Mouse (Mus musculus) heart, embryonic 12.5 days (tissue): ENCODE measurements at regions not wholly inside any gene's neighbourhood (a gene's known extent, or its start where the extent isn't known, plus 50 kb on each side); places are given as distances from the start of the nearest gene placed in this dataset.
"Not testable (repeated sequence)": the region's sequence is repeated elsewhere in the genome, so short reads cannot be mapped to it uniquely, and the experiment has no call there.

Experiments
- ATAC-seq: fragments of 200-750 bp; cut with Nextera tagmentation; 2 replicates; pipeline ENCODE4 v1.8.0; 2017; ENCODE audit warnings: moderate TSS enrichment, moderate library complexity; ENCODE audit not compliant: insufficient number of reproducible peaks, low FRiP score
- H3K27ac ChIP-seq: fragments of 300-500 bp; sonication (generic); 2 replicates; pipeline ENCODE4 v1.5.1; 2016; ENCODE audit warnings: mild to moderate bottlenecking, moderate library complexity; ENCODE audit not compliant: poor library complexity, severe bottlenecking
- H3K27me3 ChIP-seq: fragments of 300-500 bp; sonication (generic); replicated peaks from 2 replicates; pipeline ENCODE4 v1.6.1; 2016; ENCODE audit warnings: mild to moderate bottlenecking, moderate library complexity
- H3K36me3 ChIP-seq: fragments of 300-500 bp; sonication (generic); 2 replicates; pipeline ENCODE4 v1.6.1; 2016; ENCODE audit warnings: mild to moderate bottlenecking, moderate library complexity
- H3K4me1 ChIP-seq: fragments of 300-500 bp; sonication (generic); replicated peaks from 2 replicates; pipeline ENCODE4 v1.6.1; 2016; ENCODE audit warnings: mild to moderate bottlenecking
- H3K4me2 ChIP-seq: fragments of 300-500 bp; sonication (generic); 2 replicates; pipeline ENCODE4 v1.6.1; 2016; ENCODE audit warnings: mild to moderate bottlenecking, moderate library complexity
- H3K4me3 ChIP-seq: fragments of 300-500 bp; sonication (generic); 2 replicates; pipeline ENCODE4 v1.5.1; 2016; ENCODE audit warnings: mild to moderate bottlenecking
- H3K9ac ChIP-seq: fragments of 300-500 bp; sonication (generic); 2 replicates; pipeline ENCODE4 v1.6.1; 2016; ENCODE audit warnings: mild to moderate bottlenecking, moderate library complexity
- H3K9me3 ChIP-seq: fragments of 300-500 bp; sonication (generic); replicated peaks from 2 replicates; pipeline ENCODE4 v1.6.1; 2016; ENCODE audit warnings: mild to moderate bottlenecking, moderate library complexity
- WGBS: fragments of 180-500 bp; shearing (Covaris S2); methylation state at CpG from one replicate; pipeline ENCODE4 v1.1.7; 2016; 5-methylcytosine and 5-hydroxymethylcytosine counted together

- H3K9me3 ChIP-seq = no peaks in the 10 kb centered on the region
- no peaks in the 10 kb centered on the region for H3K4me1 ChIP-seq
- H3K4me2 ChIP-seq = no peak overlapping the region
- ATAC-seq = no peak
- H3K9ac ChIP-seq = no peak overlapping the region
- no peak overlapping the region for H3K4me3 ChIP-seq
- 80% methylated on average over 1 of the region's 1 CpGs for WGBS
- no peaks in the 10 kb centered on the region for H3K27me3 ChIP-seq
- no peak overlapping the region for H3K27ac ChIP-seq
- H3K36me3 ChIP-seq = no peaks in the 10 kb centered on the region
Observed at GRCm38 (mm10) chr6:20673219-20673618, 542.1 kb upstream of the Kcnd2 start.

GRCm38 (mm10) chr6:20686447-20687238, 528.7 kb upstream of the Kcnd2 start:
- 60% methylated on average over 4 of the region's 4 CpGs for WGBS
- H3K4me1 ChIP-seq, H3K36me3 ChIP-seq, H3K27ac ChIP-seq, H3K4me3 ChIP-seq, H3K9me3 ChIP-seq, ATAC-seq, H3K9ac ChIP-seq, H3K27me3 ChIP-seq, H3K4me2 ChIP-seq: not testable (repeated sequence)

DNA sequence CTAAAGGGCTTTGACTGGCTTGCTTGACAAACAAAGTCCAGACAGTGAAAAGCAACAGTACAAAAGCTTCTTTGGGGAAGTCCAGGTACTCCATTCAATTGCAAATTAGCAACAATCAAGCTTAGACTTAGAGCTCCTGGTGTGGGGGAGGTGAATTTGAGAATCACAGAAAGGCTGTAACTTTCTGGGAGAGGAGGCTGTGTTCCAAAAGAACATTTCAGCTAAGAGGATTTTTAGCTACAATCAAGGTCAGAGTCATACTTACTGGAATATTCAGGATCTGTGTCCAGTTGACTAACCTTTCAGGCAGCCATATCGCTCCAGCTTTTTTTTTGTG, 528.1 kb upstream of the Kcnd2 start:
- H3K36me3 ChIP-seq, H3K4me1 ChIP-seq, H3K27me3 ChIP-seq, H3K4me3 ChIP-seq, H3K27ac ChIP-seq, H3K9me3 ChIP-seq, H3K9ac ChIP-seq, H3K4me2 ChIP-seq, ATAC-seq: not testable (repeated sequence)
- 49% methylated on average over 1 of the region's 1 CpGs for whole genome bisulfite sequencing

GRCm38 (mm10) chr6:20725948-20726347, 489.4 kb upstream of the Kcnd2 start:
- H3K36me3 ChIP-seq = no peaks in the 10 kb centered on the region
- 44% methylated on average over 1 of the region's 1 CpGs for WGBS
- no peaks in the 10 kb centered on the region for H3K4me1 ChIP-seq
- 0 out of 2 replicates have a peak, but pooled peaks cover 4% of the 10 kb centered on the region for H3K9me3 ChIP-seq
- no peak overlapping the region for H3K9ac ChIP-seq
- ATAC-seq = no peak
- H3K27ac ChIP-seq = no peak overlapping the region
- H3K27me3 ChIP-seq = no peaks in the 10 kb centered on the region
- no peak overlapping the region for H3K4me3 ChIP-seq
- no peak overlapping the region for H3K4me2 ChIP-seq

GRCm38 (mm10) chr6:20739095-20739494, 476.2 kb upstream of the Kcnd2 start:
- H3K4me2 ChIP-seq = no peak overlapping the region
- no peaks in the 10 kb centered on the region for H3K27me3 ChIP-seq
- no peak for ATAC-seq
- no peak overlapping the region for H3K9ac ChIP-seq
- no peaks in the 10 kb centered on the region for H3K36me3 ChIP-seq
- no peak overlapping the region for H3K4me3 ChIP-seq
- H3K9me3 ChIP-seq = 0 out of 2 replicates have a peak, but pooled peaks cover 5% of the 10 kb centered on the region
- H3K27ac ChIP-seq = no peak overlapping the region
- H3K4me1 ChIP-seq = no peaks in the 10 kb centered on the region

DNA sequence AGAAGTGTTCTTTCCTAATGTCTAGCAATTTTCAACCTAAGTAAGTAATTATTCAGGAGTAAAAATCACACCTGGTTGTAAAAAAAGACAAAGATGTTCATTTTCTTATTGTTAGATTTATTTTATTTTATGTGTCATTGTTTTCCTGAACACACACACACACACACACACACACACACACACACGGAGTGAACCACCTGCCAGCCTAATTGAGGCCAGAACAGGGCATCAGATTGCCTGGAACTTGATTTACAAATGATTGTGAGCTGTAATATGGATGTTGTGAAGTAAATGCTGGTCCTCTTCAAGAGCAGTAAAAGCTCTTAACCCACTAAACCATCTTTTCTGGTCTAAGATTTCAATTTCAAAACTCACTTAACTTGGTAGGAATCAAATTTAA, 474.9 kb upstream of the Kcnd2 start:
- no peak overlapping the region for H3K9ac ChIP-seq
- H3K9me3 ChIP-seq = 0 out of 2 replicates have a peak, but pooled peaks cover 5% of the 10 kb centered on the region
- 64% methylated on average over 1 of the region's 1 CpGs for WGBS
- no peaks in the 10 kb centered on the region for H3K36me3 ChIP-seq
- H3K4me1 ChIP-seq = no peaks in the 10 kb centered on the region
- no peak for ATAC-seq
- no peak overlapping the region for H3K4me3 ChIP-seq
- H3K27me3 ChIP-seq = no peaks in the 10 kb centered on the region
- H3K27ac ChIP-seq = no peak overlapping the region
- no peak overlapping the region for H3K4me2 ChIP-seq

GRCm38 (mm10) chr6:20741240-20741639, 474.1 kb upstream of the Kcnd2 start:
- ATAC-seq = no peak
- no peaks in the 10 kb centered on the region for H3K36me3 ChIP-seq
- no peak overlapping the region for H3K4me2 ChIP-seq
- 0 out of 2 replicates have a peak, but pooled peaks cover 3% of the 10 kb centered on the region for H3K9me3 ChIP-seq
- no peak overlapping the region for H3K27ac ChIP-seq
- H3K9ac ChIP-seq = no peak overlapping the region
- no peaks in the 10 kb centered on the region for H3K4me1 ChIP-seq
- no peak overlapping the region for H3K4me3 ChIP-seq
- H3K27me3 ChIP-seq = no peaks in the 10 kb centered on the region
- 49% methylated on average over 1 of the region's 1 CpGs for WGBS

- H3K36me3 ChIP-seq = no peaks in the 10 kb centered on the region
- H3K9me3 ChIP-seq = no peaks in the 10 kb centered on the region
- H3K9ac ChIP-seq = no peak overlapping the region
- no peak overlapping the region for H3K27ac ChIP-seq
- H3K27me3 ChIP-seq = no peaks in the 10 kb centered on the region
- H3K4me3 ChIP-seq = no peak overlapping the region
- no peaks in the 10 kb centered on the region for H3K4me1 ChIP-seq
- ATAC-seq = no peak
- no peak overlapping the region for H3K4me2 ChIP-seq
Observed at GRCm38 (mm10) chr6:20757240-20757639, 458.1 kb upstream of the Kcnd2 start.

- 71% methylated on average over 1 of the region's 1 CpGs for WGBS
- no peak overlapping the region for H3K27ac ChIP-seq
- no peaks in the 10 kb centered on the region for H3K9me3 ChIP-seq
- no peaks in the 10 kb centered on the region for H3K4me1 ChIP-seq
- no peak overlapping the region for H3K4me3 ChIP-seq
- H3K4me2 ChIP-seq = no peak overlapping the region
- no peaks in the 10 kb centered on the region for H3K36me3 ChIP-seq
- no peak for ATAC-seq
- no peak overlapping the region for H3K9ac ChIP-seq
- no peaks in the 10 kb centered on the region for H3K27me3 ChIP-seq
Observed at GRCm38 (mm10) chr6:20761300-20761699, 454.0 kb upstream of the Kcnd2 start.

DNA sequence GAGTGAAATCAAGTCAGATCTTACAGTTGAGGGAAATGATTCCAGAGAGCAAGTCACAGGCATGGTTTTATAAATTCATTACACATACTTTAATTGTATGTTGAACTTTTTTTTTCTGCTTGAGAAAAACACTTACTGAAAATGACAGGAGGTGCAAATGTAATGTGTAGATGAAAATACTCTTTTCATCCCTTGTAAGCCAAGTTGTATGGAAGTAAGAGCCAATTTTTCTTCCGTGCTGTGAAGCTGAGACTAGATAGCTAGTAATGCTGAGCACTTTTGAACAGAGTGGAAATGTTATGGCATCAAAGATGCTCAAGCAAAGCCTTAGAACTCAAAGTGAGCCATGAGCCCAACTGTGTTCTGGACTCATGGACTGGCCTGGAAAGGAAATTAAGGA, 439.4 kb upstream of the Kcnd2 start:
- Histone ChIP-seq H3K4me2 (no peak overlapping the region), H3K9me3 (no peaks in the 10 kb centered on the region), H3K4me1 (no peaks in the 10 kb centered on the region), H3K9ac (no peak overlapping the region), H3K27me3 (no peaks in the 10 kb centered on the region), H3K4me3 (no peak overlapping the region), H3K36me3 (no peaks in the 10 kb centered on the region), H3K27ac (no peak overlapping the region)
- 79% methylated on average over 1 of the region's 1 CpGs for WGBS
- no peak for ATAC-seq
